In genomic region chr11:64078956-64079726, GRCm38 (mm10) we compare ENCODE assay signal across 8 mouse cellular contexts. TPM values are rescaled to one million over a fixed set of nuclear protein-coding genes. Genes with fewer than 3 reads are reported as not detected.
DNase-seq lines count a peak whose midpoint lies in the region; ATAC-seq lines count a peak whose summit lies in the region.

TSS of gene Cox10 (minus strand) at chr11:64079468.

- intact Hi-C loops in gastrocnemius, postnatal 14 days (cut with DNase I; ENCODE audit: low total_unique reads), result loop anchor here (10.0 kb wide), 1 partner anchor 154 kb away; the partner anchor contains the start of gene Hs3st3b1
- intact Hi-C loops in left cerebral cortex, postnatal 10 days (cut with DNase I), result loop anchor here (5.0 to 10.0 kb wide), 2 partner anchors 157 to 356 kb away; partner anchors contain the start of genes F930015N05Rik, Hs3st3a1 and Hs3st3b1

- peak; percentile 86 for DNase-seq in adipocyte (ENCODE audit: low spot score)
- DNase-seq in embryo, embryonic 10 days (ENCODE audit: low spot score), result peak; percentile 94
- peak; percentile 85 for DNase-seq in gastrocnemius, postnatal 14 days
- peak; percentile 70 to 89 for DNase-seq in left cerebral cortex, postnatal 10 days (ENCODE audit: extremely low spot score in 1 of 2, low spot score in 2 of 2)
- DNase-seq in right cerebral cortex, postnatal 25 days, result peak; percentile 87
- peak; percentile 71 to 86 for DNase-seq in urinary bladder, postnatal 4 days (ENCODE audit: low spot score in 2 of 2)

- ATAC-seq in inflammation-experienced regulatory T-cells, adult 6 months, result peak; percentile 99
- peak; percentile 97 for ATAC-seq in megakaryocyte-erythroid progenitor cell, adult 5-6 weeks (replicated peaks; ENCODE audit: low FRiP score, low TSS enrichment, poor library complexity, severe bottlenecking)

RNA-seq across cellular contexts. Expression of gene Cox10, which starts in this region (rescaled TPM):
- 10 to 100 TPM; 28.4 to 30.7 TPM for total RNA-seq in gastrocnemius, postnatal 14 days (2021)
- 10 to 100 TPM; 20.2 to 26.8 (median 21.7) TPM for polyA plus RNA-seq in inflammation-experienced regulatory T-cells, adult 6 months (2017; shearing (Covaris generic))
- total RNA-seq in left cerebral cortex, postnatal 10 days (2021), result 10 to 100 TPM; 27.7 to 28.2 TPM
- total RNA-seq in megakaryocyte-erythroid progenitor cell, adult 5-6 weeks (2014; fragmentation: Nextera tagmentation), result 23.4 and 38.5 TPM in 2 replicates
- total RNA-seq in megakaryocyte-erythroid progenitor cell, adult 5-6 weeks (2017), result 24.3 and 33.2 TPM in 2 replicates

Comparison
In these comparisons a context has a peak if more than half of its experiments do, and no peak if none do; other contexts are left out.
1. Peak in every context shown above with its lines: DNase-seq and ATAC-seq.